Mouse (Mus musculus): ENCODE results near the gene Ugt1a7c.
A peak's percentile ranks its signal among the peaks of the same experiment; 100 is the strongest.
"Not testable (repeated sequence)": the region's sequence is repeated elsewhere in the genome, so short reads cannot be mapped to it uniquely, and the experiment has no call there.

Ugt1a7c gene

DNA sequence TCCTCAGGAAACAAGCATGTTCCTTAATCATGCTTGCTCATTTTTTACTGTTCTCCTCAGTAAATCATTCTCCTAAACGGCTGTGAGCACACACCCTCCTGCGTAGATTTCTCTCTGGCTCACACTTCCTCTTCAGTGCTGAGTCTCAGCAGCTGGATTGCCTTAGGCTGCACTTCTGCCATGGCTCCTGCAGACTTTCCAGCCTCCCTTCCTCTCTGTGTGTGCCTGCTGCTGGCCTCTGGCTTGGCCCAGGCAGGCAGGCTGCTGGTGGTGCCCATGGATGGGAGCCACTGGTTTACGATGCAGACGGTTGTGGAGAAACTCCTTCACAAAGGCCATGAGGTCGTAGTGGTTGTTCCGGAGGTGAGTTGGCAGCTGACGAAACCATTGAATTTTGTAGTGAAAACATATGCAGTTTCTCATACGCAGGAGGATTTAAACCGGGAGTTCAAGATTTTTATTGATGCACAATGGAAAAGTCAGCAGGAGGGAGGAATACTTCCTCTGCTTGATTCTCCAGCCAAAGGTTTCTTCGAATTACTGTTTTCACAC is at the start of gene Ugt1a7c:
TSS of gene Ugt1a7c (plus strand) at position 122 of the 552 bp plus-strand sequence.
- DNase-seq: peak; percentile 2 to 10

GRCm38 (mm10) chr1:88047408-88047807 is 47.5 kb upstream of the Ugt1a7c start:
- not testable (repeated sequence) for DNase-seq

DNA sequence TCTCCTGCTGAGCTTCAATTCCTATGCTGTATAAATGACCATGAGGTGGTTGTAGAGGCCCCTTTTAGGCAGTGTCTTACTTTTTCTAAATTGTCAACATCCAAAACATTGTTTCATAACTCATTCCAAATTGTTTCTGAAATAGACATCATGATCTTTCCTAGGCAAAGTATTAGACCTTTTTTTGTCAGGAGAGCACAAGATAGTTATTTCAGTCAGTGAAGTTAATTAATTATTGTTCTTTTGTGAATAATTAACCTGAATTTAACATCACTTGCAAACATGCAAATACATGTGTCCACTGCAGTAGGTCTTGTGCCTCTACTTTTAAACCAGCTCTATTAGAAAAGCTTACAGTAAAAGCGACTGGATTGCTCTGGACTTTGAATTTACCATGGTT is 39.8 kb upstream of the Ugt1a7c start, which contains the start of gene Ugt1a10:
TSS of gene Ugt1a10 (plus strand) at position 301 of the 400 bp plus-strand sequence.
- DNase-seq: no peak

DNA sequence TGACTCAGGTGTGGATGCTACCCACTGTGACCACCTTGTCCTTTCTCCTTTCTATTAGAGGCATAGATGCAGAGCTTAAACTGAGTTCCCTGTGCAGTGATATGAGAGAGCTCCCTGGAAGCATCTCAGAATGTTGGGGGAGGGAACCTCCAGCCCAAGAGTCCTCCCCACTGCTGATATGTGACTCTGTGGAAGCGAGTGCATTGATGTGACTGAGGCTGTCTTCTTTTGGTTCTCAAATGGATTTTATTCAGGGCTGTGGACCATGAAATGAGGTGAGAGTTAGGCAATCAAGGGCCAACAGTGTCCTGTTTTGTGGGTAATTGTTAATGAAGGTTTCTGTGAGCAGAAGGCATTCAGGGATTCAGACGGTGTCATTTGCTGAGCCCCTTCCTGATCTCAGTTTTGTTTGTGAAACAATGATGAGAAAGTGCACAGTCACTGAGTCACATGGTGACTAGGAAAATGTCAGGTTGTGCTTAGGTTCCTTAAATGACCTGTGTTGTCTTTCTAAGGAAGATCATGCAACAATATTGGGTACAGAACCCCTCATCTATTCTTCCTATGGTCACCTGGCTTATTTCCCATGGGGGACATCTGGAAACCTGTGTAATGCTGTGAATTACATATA is 28.3 kb upstream of the Ugt1a7c start:
- DNase-seq: not testable (repeated sequence)

DNA sequence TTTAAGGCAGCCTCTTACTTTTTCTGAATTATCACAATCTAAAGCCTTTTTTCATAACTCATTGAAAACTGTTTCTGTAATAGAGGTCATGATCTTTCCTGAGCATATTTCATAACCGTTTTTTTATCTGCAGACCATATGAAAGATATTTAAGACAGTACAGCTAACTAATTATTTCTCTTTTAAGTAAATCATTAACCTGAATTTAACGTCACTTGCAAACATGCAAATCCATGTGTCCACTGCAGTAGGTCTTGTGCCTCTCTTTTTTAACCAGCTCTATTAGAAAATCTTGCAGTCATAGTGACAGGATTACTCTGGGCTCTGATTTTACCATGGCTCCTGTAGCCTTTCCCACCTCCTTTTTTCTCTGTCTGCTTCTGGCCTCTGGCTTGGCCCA is 24.4 kb upstream of the Ugt1a7c start, which contains the start of gene Ugt1a9:
TSS of gene Ugt1a9 (plus strand) at position 306 of the 400 bp plus-strand sequence.
- DNase-seq: no peak

- DNase-seq: no peak
These were observed 24.0 kb upstream of the Ugt1a7c start for GRCm38 (mm10) chr1:88070902-88071301.

DNA sequence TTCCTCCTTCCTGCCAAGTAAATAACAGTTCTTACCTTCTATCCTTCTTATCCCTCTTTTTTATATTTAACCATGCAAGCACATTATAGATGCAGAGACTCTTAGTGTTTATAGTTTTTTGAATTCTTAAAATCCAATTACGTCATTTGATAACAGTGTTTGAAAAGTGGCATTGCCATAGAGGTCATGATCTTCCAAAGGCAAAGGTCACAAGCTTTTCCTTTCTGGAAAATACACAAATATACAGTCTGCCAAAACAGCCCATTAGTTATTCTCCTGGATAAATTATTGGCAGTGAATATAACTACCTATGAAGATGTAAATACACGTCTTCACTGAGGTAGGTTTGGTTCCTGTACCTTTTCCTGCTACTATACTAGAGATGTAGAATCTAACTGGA is 20.4 kb upstream of the Ugt1a7c start:
- no peak for DNase-seq

- DNase-seq: no peak
These were observed 17.7 kb upstream of the Ugt1a7c start for GRCm38 (mm10) chr1:88077128-88077527.

DNA sequence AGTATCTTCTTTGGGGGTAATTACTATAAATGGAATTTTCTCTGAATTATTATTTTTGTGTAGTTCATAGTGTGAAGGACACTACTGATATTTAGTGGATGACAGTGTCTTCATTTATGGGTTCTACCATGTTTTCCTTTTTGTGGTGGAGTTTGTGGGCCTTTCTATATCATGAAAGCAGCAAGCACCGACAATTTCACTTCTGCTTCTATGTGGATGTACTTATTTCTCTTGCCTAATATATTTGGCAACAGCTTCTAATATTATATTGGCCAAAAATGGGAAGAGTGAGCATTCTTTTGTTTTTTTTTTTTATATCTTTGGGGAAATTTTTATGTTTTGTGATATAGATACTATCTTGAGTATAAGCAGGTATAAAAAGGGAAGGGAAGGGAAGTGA is 13.2 kb upstream of the Ugt1a7c start:
- DNase-seq: no peak

DNA sequence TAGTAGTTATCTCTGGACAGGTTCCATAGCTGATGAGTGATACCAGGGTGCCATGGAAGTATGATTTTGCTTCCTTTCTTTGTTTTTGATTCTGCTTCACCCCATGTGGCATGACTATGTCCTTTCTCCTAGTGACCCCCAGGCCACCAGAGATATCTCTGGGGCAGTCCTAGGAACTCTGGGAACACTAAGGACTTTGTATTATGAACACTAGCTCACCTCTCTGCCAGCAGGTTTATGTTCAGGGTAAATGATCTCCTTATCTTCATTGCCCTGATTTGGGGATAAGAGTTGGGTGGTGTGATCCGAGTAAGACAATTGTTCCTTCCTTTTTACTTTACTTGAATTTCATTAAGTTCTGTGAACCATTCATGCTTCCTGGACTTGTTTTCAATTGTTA is 8.7 kb upstream of the Ugt1a7c start:
- no peak for DNase-seq

DNA sequence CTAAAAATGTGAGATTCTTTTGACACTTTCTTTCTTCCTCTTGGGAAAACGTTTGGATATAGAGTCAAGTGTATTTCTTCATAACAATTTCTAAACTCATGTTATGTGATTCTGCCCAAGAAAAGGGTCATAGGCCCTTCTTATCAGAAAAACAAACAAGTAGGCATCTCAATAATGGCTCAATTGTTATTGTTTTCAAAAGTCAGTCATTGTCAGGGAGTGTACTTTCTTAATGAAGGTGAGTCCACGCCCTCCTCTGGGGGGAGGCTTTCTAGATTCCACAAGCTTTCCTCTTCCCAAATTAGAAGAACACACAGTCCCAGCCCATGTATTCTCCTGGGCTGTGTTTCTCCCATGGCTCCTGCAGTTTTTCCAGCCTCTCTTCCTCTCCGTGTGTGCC is 7.3 kb upstream of the Ugt1a7c start, which contains the start of gene Ugt1a8:
TSS of gene Ugt1a8 (plus strand) at position 301 of the 400 bp plus-strand sequence.
- DNase-seq: no peak

DNA sequence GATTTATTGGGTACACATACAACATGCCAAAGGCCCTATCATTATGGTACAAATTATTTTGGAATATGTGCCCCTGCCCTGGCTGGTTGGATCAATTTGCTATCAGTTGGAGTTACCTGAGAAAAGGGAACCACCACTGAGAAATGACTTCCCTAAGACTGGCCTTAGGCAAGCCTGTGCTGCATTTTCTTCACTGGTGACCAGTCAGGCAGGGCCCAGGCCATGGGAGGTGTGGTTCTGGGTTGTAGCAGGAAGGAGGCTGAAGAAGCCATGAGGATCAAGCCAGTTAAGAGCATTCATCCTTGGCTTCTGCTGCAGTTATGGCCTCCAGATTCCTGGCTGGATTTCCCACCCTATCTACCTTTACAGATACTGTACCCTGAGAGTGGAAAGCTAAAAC is 2.5 kb upstream of the Ugt1a7c start:
- DNase-seq: no peak

DNA sequence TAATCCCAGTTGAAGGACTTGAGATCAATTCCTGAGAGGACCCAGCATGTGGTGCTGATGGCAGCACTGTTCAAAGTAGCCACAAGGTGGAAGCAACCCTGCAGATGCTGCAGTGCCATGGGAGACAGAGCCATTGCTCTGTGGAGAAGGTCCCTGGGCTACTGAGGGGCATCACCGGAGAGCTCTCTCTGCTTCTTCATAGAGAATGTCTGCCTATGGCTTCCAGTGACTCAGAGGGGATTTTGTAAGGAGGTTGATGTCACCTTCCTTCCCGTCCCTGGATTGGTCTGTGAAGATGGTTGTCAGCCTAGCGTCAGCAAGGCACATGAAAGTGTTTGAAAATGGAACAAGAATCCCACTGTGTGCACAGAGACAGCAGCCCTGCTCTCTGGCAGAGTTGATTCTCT is 589 bp upstream of the Ugt1a7c start:
- peak; percentile 6 to 11 for DNase-seq

DNA sequence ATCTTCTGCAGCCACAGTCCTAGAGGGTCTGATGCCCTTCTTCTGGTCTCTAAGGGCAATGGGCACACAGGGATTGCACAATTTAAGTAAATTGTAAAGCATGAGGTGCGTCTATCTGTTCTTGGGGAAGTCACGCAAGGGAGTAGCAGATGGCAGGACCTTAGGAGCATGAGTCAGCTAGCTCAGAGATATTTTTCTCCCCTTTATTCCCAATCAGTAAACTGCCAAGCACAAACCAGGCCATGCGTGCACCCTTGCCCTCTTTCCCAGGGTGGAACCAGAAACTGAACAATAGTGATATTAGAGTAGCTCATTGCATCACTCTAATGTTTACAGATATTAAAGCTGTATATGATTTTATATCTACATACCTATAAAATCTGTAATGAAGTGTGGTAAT is 3.7 kb downstream of the Ugt1a7c start:
- DNase-seq: not testable (repeated sequence)

DNA sequence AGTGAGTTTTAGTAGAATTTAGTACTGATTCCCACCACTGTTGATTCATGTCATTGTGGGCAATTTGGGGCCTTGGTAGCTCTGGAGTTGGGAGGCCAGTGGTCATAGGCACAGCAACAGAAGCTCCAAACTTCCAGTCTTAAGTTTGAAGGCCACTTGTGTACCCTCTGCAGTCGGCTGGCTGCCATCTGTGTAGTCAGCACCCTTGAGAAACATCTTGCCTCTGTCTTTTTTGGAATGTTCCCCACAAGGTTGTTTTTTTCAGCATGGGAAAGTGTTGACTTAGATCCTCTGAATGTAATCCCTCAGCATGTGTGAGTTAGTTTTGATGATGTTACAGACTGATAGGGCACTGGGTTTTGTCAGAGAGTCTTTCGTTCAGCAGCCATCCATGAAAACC is 4.8 kb downstream of the Ugt1a7c start:
- DNase-seq: not testable (repeated sequence)

- DNase-seq: not testable (repeated sequence)
These were observed 8.2 kb downstream of the Ugt1a7c start, which contains the start of gene Ugt1a6b for GRCm38 (mm10) chr1:88103019-88103418. Gene Ugt1a6b, plus strand, starts transcription at chr1:88103252.

DNA sequence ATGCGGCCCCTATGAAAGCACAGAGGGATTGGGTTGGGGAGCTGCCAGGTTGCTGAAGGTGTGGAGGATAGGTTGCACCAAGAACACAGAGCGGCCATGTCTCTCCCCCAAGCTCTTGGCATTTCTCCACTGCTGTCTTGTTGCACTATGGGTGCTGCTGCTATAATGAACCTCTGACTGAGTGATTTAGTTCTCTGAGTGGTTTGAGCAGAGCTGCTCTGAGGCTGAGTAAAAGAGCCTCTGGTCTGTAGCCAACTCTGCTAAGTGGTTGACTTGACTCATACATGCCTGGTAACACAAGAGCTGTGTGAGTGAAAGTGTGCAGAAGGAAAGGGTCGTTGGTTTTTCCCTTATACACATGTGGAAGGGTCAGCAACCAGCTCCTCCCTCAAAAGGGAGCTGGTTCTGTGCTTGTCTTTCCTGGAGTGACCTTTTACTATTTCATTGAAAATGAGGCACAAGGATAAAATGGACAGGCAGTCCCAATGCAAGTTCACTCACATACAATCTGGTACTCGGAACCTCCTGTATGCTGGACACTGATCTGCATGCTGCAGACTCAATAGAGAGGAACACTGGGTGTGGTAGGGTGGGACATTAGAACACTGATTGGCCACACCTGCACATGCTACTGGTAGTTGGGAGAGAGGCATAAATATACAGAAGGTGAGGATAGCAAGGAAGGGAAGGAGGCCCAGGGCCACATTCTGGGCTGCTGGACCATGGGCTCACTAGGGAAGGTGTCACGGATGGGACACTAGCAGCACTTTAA is 9.0 kb downstream of the Ugt1a7c start:
- not testable (repeated sequence) for DNase-seq

GRCm38 (mm10) chr1:88104667-88105430 is 10.0 kb downstream of the Ugt1a7c start:
- no peak for DNase-seq

GRCm38 (mm10) chr1:88105656-88106055 is 10.8 kb downstream of the Ugt1a7c start:
- DNase-seq: no peak

GRCm38 (mm10) chr1:88109027-88109557 is 14.2 kb downstream of the Ugt1a7c start:
- not testable (repeated sequence) for DNase-seq

GRCm38 (mm10) chr1:88109604-88110003 is 14.7 kb downstream of the Ugt1a7c start:
- DNase-seq: not testable (repeated sequence)

DNA sequence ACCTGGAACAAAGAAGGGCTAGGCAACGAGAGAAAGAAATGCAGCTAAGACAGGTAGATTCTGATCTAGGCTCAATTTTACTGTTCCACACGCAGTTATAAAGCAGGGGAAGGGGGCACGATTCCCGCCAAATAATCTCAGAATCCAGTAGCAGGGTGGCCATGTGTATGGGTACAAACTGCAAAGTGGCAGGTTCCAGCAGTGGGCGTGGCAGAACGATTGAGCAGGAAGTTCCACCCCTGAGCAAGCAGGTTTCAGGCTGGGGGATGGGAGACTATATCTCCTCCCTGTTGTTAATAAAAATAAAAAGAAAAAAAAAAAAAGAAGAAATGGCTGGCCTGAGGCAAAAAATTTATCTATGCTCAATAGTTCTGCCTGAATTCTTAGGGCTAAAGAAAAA is 17.9 kb downstream of the Ugt1a7c start:
- DNase-seq: not testable (repeated sequence)

- not testable (repeated sequence) for DNase-seq
These were observed 25.7 kb downstream of the Ugt1a7c start for GRCm38 (mm10) chr1:88120550-88120949.

Measured in B cell, adult 2 months (primary cell).